Mouse (Mus musculus) lung, embryonic 15.5 days (tissue): Measurements from ENCODE around the gene Ccdc63. TPM values are rescaled to one million over a fixed set of nuclear protein-coding genes. Genes with fewer than 3 reads are reported as not detected.

Source experiments
- ATAC-seq: fragments of 200-750 bp; cut with Nextera tagmentation; 2 replicates; pipeline ENCODE4 v1.8.0; 2017; ENCODE audit warnings: moderate number of reproducible peaks, borderline replicate concordance; ENCODE audit not compliant: low FRiP score, low TSS enrichment; ENCODE audit errors: extremely low read depth
- H3K27ac ChIP-seq: fragments of 300-500 bp; sonication (generic); 2 replicates; pipeline ENCODE4 v1.5.1; 2015; ENCODE audit warnings: moderate library complexity, mild to moderate bottlenecking, inconsistent platforms
- H3K27me3 ChIP-seq: fragments of 300-500 bp; sonication (generic); 2 replicates; pipeline ENCODE4 v1.6.1; 2015; ENCODE audit warnings: inconsistent platforms
- H3K36me3 ChIP-seq: fragments of 300-500 bp; sonication (generic); 2 replicates; pipeline ENCODE4 v1.6.1; 2015; ENCODE audit warnings: inconsistent platforms
- H3K4me1 ChIP-seq: fragments of 300-500 bp; sonication (generic); 2 replicates; pipeline ENCODE4 v1.6.1; 2015; ENCODE audit warnings: inconsistent platforms
- H3K4me2 ChIP-seq: fragments of 300-500 bp; sonication (generic); 2 replicates; pipeline ENCODE4 v1.6.1; 2015; ENCODE audit warnings: inconsistent platforms, mild to moderate bottlenecking, moderate library complexity
- H3K4me3 ChIP-seq: fragments of 300-500 bp; sonication (generic); 2 replicates; pipeline ENCODE4 v1.5.1; 2015; ENCODE audit warnings: mild to moderate bottlenecking, inconsistent platforms
- H3K9ac ChIP-seq: fragments of 300-500 bp; sonication (generic); 2 replicates; pipeline ENCODE4 v1.6.1; 2015; ENCODE audit warnings: inconsistent platforms
- H3K9me3 ChIP-seq: fragments of 300-500 bp; sonication (generic); 2 replicates; pipeline ENCODE4 v1.6.1; 2016; ENCODE audit warnings: inconsistent platforms
- WGBS: fragments of 180-500 bp; shearing (Covaris S2); methylation state at CpG from one replicate; pipeline ENCODE4 v1.1.7; 2015; 5-methylcytosine and 5-hydroxymethylcytosine counted together
- polyA plus RNA-seq: library from polyadenylated mRNA; unstranded; fragments of >200 nt; fragmentation: Nextera tagmentation; extraction: Ambion mirVana; gene quantifications from 2 replicates; pipeline ENCODE4 v1.2.1, GENCODE M21; 2015

The Ccdc63 gene
- polyA plus RNA-seq, 1 experiment from 2014 or later = not detected

- 78% methylated on average over 9 of the region's 9 CpGs for WGBS
- H3K9ac ChIP-seq = no peak overlapping the region
- H3K4me2 ChIP-seq = no peak overlapping the region
- H3K36me3 ChIP-seq = no peaks in the 10 kb centered on the region
- ATAC-seq = no peak
- no peaks in the 10 kb centered on the region for H3K9me3 ChIP-seq
- H3K4me3 ChIP-seq = no peak overlapping the region
- H3K27ac ChIP-seq = no peak overlapping the region
- no peaks in the 10 kb centered on the region for H3K27me3 ChIP-seq
- peaks cover 28% of the 10 kb centered on the region for H3K4me1 ChIP-seq
Observed at GRCm38 (mm10) chr5:122133050-122133389, 7.6 kb downstream of the Ccdc63 start.

GRCm38 (mm10) chr5:122132167-122133049 is 8.2 kb downstream of the Ccdc63 start:
- Histone ChIP-seq H3K4me1 (peaks cover 28% of the 10 kb centered on the region), H3K4me3 (peak overlapping the region; percentile 44), H3K27ac (no peak overlapping the region), H3K4me2 (peak overlapping the region; percentile 94), H3K9me3 (no peaks in the 10 kb centered on the region), H3K36me3 (no peaks in the 10 kb centered on the region), H3K27me3 (no peaks in the 10 kb centered on the region), H3K9ac (peak overlapping the region; percentile 34)
- no peak for ATAC-seq
- 15% methylated on average over 26 of the region's 26 CpGs for WGBS

GRCm38 (mm10) chr5:122131076-122132051 is 9.3 kb downstream of the Ccdc63 start:
- ATAC-seq = peak; percentile 52; the same call in 1 of the 2 replicates

GRCm38 (mm10) chr5:122130341-122130998 is 10.2 kb downstream of the Ccdc63 start:
- Histone ChIP-seq H3K4me3 (no peak overlapping the region), H3K27ac (no peak overlapping the region), H3K4me1 (peaks cover 21% of the 10 kb centered on the region), H3K9me3 (no peaks in the 10 kb centered on the region), H3K27me3 (no peaks in the 10 kb centered on the region), H3K36me3 (no peaks in the 10 kb centered on the region), H3K4me2 (no peak overlapping the region), H3K9ac (no peak overlapping the region)
- 78% methylated on average over 11 of the region's 11 CpGs for WGBS
- no peak for ATAC-seq

More at GRCm38 (mm10) chr5:122131076-122132051, 9.3 kb downstream of the Ccdc63 start:
- WGBS = 9% methylated on average over 34 of the region's 34 CpGs
- no peaks in the 10 kb centered on the region for H3K9me3 ChIP-seq
- no peaks in the 10 kb centered on the region for H3K27me3 ChIP-seq
- peak overlapping the region; percentile 94 for H3K4me2 ChIP-seq
- H3K4me3 ChIP-seq = peak overlapping the region; percentile 44
- peaks cover 21% of the 10 kb centered on the region for H3K4me1 ChIP-seq
- H3K9ac ChIP-seq = peak overlapping the region; percentile 34
- no peaks in the 10 kb centered on the region for H3K36me3 ChIP-seq
- no peak overlapping the region for H3K27ac ChIP-seq

GRCm38 (mm10) chr5:122129068-122129655 is 11.5 kb downstream of the Ccdc63 start:
- no peak overlapping the region for H3K27ac ChIP-seq
- H3K9me3 ChIP-seq = no peaks in the 10 kb centered on the region
- no peak overlapping the region for H3K9ac ChIP-seq
- H3K4me2 ChIP-seq = peak overlapping the region; percentile 30; the same call in 1 of the 2 replicates
- H3K4me1 ChIP-seq = peaks cover 21% of the 10 kb centered on the region
- no peaks in the 10 kb centered on the region for H3K27me3 ChIP-seq
- no peak for ATAC-seq
- H3K36me3 ChIP-seq = no peaks in the 10 kb centered on the region
- WGBS = 30% methylated on average over 16 of the region's 16 CpGs
- no peak overlapping the region for H3K4me3 ChIP-seq

- Histone ChIP-seq H3K4me1 (peaks cover 4% of the 10 kb centered on the region), H3K27ac (no peak overlapping the region), H3K27me3 (no peaks in the 10 kb centered on the region), H3K36me3 (no peaks in the 10 kb centered on the region), H3K9me3 (no peaks in the 10 kb centered on the region), H3K4me3 (no peak overlapping the region), H3K4me2 (no peak overlapping the region), H3K9ac (no peak overlapping the region)
- no peak for ATAC-seq
- 60% methylated on average over 8 of the region's 8 CpGs for WGBS
Observed at GRCm38 (mm10) chr5:122125211-122125760, 15.3 kb downstream of the Ccdc63 start.

- H3K9ac ChIP-seq = no peak overlapping the region
- H3K4me1 ChIP-seq = no peaks in the 10 kb centered on the region
- WGBS = 86% methylated on average over 6 of the region's 6 CpGs
- no peaks in the 10 kb centered on the region for H3K36me3 ChIP-seq
- no peaks in the 10 kb centered on the region for H3K9me3 ChIP-seq
- H3K4me3 ChIP-seq = no peak overlapping the region
- no peak overlapping the region for H3K27ac ChIP-seq
- ATAC-seq = no peak
- 0 out of 2 replicates have a peak, but pooled peaks cover 3% of the 10 kb centered on the region for H3K27me3 ChIP-seq
- H3K4me2 ChIP-seq = no peak overlapping the region
Observed at GRCm38 (mm10) chr5:122116243-122116642, 24.4 kb downstream of the Ccdc63 start.

- H3K27me3 ChIP-seq = 0 out of 2 replicates have a peak, but pooled peaks cover 3% of the 10 kb centered on the region
- WGBS = 90% methylated on average over 9 of the region's 9 CpGs
- H3K4me2 ChIP-seq = no peak overlapping the region
- ATAC-seq = no peak
- no peak overlapping the region for H3K27ac ChIP-seq
- H3K36me3 ChIP-seq = no peaks in the 10 kb centered on the region
- no peaks in the 10 kb centered on the region for H3K4me1 ChIP-seq
- H3K4me3 ChIP-seq = no peak overlapping the region
- H3K9ac ChIP-seq = no peak overlapping the region
- H3K9me3 ChIP-seq = no peaks in the 10 kb centered on the region
Observed at GRCm38 (mm10) chr5:122115266-122115763, 25.3 kb downstream of the Ccdc63 start.

GRCm38 (mm10) chr5:122114176-122114575 is 26.4 kb downstream of the Ccdc63 start:
- no peak overlapping the region for H3K4me3 ChIP-seq
- H3K36me3 ChIP-seq = no peaks in the 10 kb centered on the region
- 0 out of 2 replicates have a peak, but pooled peaks cover 3% of the 10 kb centered on the region for H3K27me3 ChIP-seq
- H3K9ac ChIP-seq = no peak overlapping the region
- no peaks in the 10 kb centered on the region for H3K9me3 ChIP-seq
- no peak overlapping the region for H3K4me2 ChIP-seq
- H3K4me1 ChIP-seq = no peaks in the 10 kb centered on the region; the same call in 1 of the 2 replicates
- H3K27ac ChIP-seq = no peak overlapping the region
- 0 out of 2 replicates have a peak, but pooled peaks have one; percentile 4 for ATAC-seq
- WGBS = 0% methylated on average over 2 of the region's 2 CpGs

GRCm38 (mm10) chr5:122113450-122113849 is 27.2 kb downstream of the Ccdc63 start:
- Histone ChIP-seq H3K9ac (no peak overlapping the region), H3K36me3 (no peaks in the 10 kb centered on the region), H3K27ac (no peak overlapping the region), H3K9me3 (no peaks in the 10 kb centered on the region), H3K27me3 (0 out of 2 replicates have a peak, but pooled peaks cover 3% of the 10 kb centered on the region), H3K4me2 (no peak overlapping the region), H3K4me3 (no peak overlapping the region), H3K4me1 (no peaks in the 10 kb centered on the region; the same call in 1 of the 2 replicates)
- 55% methylated on average over 7 of the region's 7 CpGs for WGBS
- no peak for ATAC-seq
